Mouse (Mus musculus) B cell, adult (primary cell): Measurements from ENCODE around the gene Btbd6. TPM values are rescaled to one million over a fixed set of nuclear protein-coding genes. Genes with fewer than 3 reads are reported as not detected.

Experiments
- total RNA-seq: library from RNA; stranded (reverse); gene quantifications from 4 replicates; pipeline ENCODE4 v1.2.4, GENCODE M21; 2023; ENCODE audit not compliant: inconsistent age

The Btbd6 gene
- 9.5 to 15.1 TPM (median 11.5 TPM) in 4 replicates for total RNA-seq

GRCm38 (mm10) chr12:112976371-112977073 lies at the start of gene Btbd6:
Btbd6 (plus strand) TSS chr12:112976482.

GRCm38 (mm10) chr12:112929562-112930352 lies 46.5 kb upstream of the Btbd6 start, which contains the start of gene Jag2:
Jag2 (minus strand) TSS chr12:112929776.

GRCm38 (mm10) chr12:112941776-112942713 lies 34.2 kb upstream of the Btbd6 start, which contains the start of gene Nudt14:
Nudt14 (minus strand) TSS chr12:112942124.

GRCm38 (mm10) chr12:113000294-113001132 lies 24.2 kb downstream of the Btbd6 start, which contains the start of gene Brf1:
Brf1 (minus strand) TSS chr12:113000704.

GRCm38 (mm10) chr12:113013604-113014558 lies 37.6 kb downstream of the Btbd6 start, which contains the start of gene Pacs2:
Pacs2 (plus strand) TSS chr12:113014508.

Other genes starting within 250 kb of the Btbd6 start
- 283 to 385 TPM (median 352 TPM) in 4 replicates for gene Pld4, start 215.8 kb upstream of the Btbd6 start, total RNA-seq
- 0.24 to 0.39 TPM (median 0.37 TPM) in 4 replicates for gene Ahnak2, start 173.8 kb upstream of the Btbd6 start, total RNA-seq
- gene Clba1, start 167.5 kb upstream of the Btbd6 start, total RNA-seq, result 0.96 to 1.6 TPM (median 1.3 TPM) in 4 replicates
- 28.4 to 31.4 TPM (median 29.8 TPM) in 4 replicates for gene Cdca4, start 147.1 kb upstream of the Btbd6 start, total RNA-seq
- gene Gpr132, start 108.3 kb upstream of the Btbd6 start, total RNA-seq, result 75.2 to 80.8 TPM (median 78.1 TPM) in 4 replicates
- gene Jag2, start 46.7 kb upstream of the Btbd6 start, total RNA-seq, result 1.1 to 4.3 TPM (median 2.5 TPM) in 4 replicates
- gene Nudt14, start 34.4 kb upstream of the Btbd6 start, total RNA-seq, result 14.8 to 17.1 TPM (median 16.4 TPM) in 4 replicates
- 148 to 156 TPM (median 152 TPM) in 4 replicates for gene Brf1, start 24.2 kb downstream of the Btbd6 start, total RNA-seq
- gene Pacs2, start 38.0 kb downstream of the Btbd6 start, total RNA-seq, result 31.9 to 42.6 TPM (median 35.6 TPM) in 4 replicates
- gene Tex22, start 98.0 kb downstream of the Btbd6 start, total RNA-seq, result 0.48 to 1.9 TPM (median 0.91 TPM) in 4 replicates
- 45.7 to 52.7 TPM (median 48.5 TPM) in 4 replicates for gene Mta1, start 121.8 kb downstream of the Btbd6 start, total RNA-seq
- gene Crip2, start 163.8 kb downstream of the Btbd6 start, total RNA-seq, result 17.1 to 28.5 TPM (median 20.7 TPM) in 4 replicates
- 526 to 629 TPM (median 607 TPM) in 4 replicates for gene Crip1, start 169.8 kb downstream of the Btbd6 start, total RNA-seq
- 17.0 to 25.8 TPM (median 24.1 TPM) in 4 replicates for gene Tedc1, start 179.9 kb downstream of the Btbd6 start, total RNA-seq
- 5.1 to 6.3 TPM (median 6.2 TPM) in 4 replicates for gene Tmem121, start 209.4 kb downstream of the Btbd6 start, total RNA-seq